In the genomic region with DNA sequence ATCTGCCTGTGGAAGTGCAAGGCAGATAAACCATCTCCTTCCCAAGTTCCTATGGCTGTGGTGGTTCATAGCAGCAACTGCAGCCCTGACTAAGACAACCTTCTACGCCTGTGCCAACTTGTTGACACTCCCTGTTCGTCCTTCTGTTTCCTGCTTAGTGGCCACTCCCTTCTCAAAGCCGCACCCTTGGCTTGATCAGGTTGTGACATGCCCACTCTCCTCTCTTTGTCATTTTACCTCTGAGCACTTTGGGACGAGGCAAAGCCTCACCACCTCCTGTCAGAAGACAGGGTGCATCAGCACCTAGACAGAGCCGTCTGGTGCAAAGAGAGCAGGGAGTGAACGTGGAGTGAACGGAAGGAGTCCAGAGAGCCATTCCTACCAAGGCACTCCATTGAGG, we compare ENCODE assay signal across 17 mouse cellular contexts. TPM values are rescaled to one million over a fixed set of nuclear protein-coding genes. Genes with fewer than 3 reads are reported as not detected.
A peak's percentile ranks its signal among the peaks of the same experiment; 100 is the strongest.
DNase-seq lines count a peak whose midpoint lies in the region; ATAC-seq and TF ChIP-seq lines count a peak whose summit lies in the region.
"Had no signal": no experiment of that assay in that cellular context is flagged by ENCODE, and none has a peak within 500 bp of the region (broad histone marks: within the 10 kb centered on the region; RNA-seq: fewer than 3 reads in every experiment).

No protein-coding gene starts in this region.

- H3K4me2 ChIP-seq in limb, embryonic 14.5 days (replicated peaks; ENCODE audit: low read depth, low read length, severe bottlenecking): no peak overlapping the region
- H3K4me2 ChIP-seq in embryonic facial prominence, embryonic 15.5 days (replicated peaks): no peak overlapping the region
- no peak overlapping the region for H3K4me2 ChIP-seq in liver, embryonic 16.5 days (ENCODE audit: low read depth, low read length)
- H3K4me2 ChIP-seq in heart, embryonic 12.5 days: no peak overlapping the region

- H3K4me3 ChIP-seq in limb, embryonic 14.5 days (replicated peaks; ENCODE audit: low read length): no peak overlapping the region
- no peak overlapping the region for H3K4me3 ChIP-seq in limb, embryonic 10.5 days
- no peak overlapping the region for H3K4me3 ChIP-seq in embryonic facial prominence, embryonic 15.5 days (replicated peaks)
- no peak overlapping the region for H3K4me3 ChIP-seq in liver, embryonic 16.5 days (ENCODE audit: low read depth, low read length)
- no peak overlapping the region for H3K4me3 ChIP-seq in heart, embryonic 12.5 days
- H3K4me3 ChIP-seq: heart, adult 2 months had no signal

- no peaks in the 10 kb centered on the region for H3K9me3 ChIP-seq in limb, embryonic 14.5 days (ENCODE audit: control insufficient read depth, low read length)
- H3K9me3 ChIP-seq in limb, embryonic 10.5 days (replicated peaks): no peaks in the 10 kb centered on the region
- no peaks in the 10 kb centered on the region for H3K9me3 ChIP-seq in embryonic facial prominence, embryonic 15.5 days (replicated peaks)
- H3K9me3 ChIP-seq in liver, embryonic 16.5 days (replicated peaks; ENCODE audit: control insufficient read depth, low read length): no peaks in the 10 kb centered on the region
- peaks cover 3% of the 10 kb centered on the region; the same call in 1 of the 2 replicates for H3K9me3 ChIP-seq in heart, embryonic 12.5 days (replicated peaks)

- H3K36me3 ChIP-seq in limb, embryonic 14.5 days (ENCODE audit: control insufficient read depth, insufficient read depth, low read length): no peaks in the 10 kb centered on the region
- H3K36me3 ChIP-seq in limb, embryonic 10.5 days: no peaks in the 10 kb centered on the region
- H3K36me3 ChIP-seq in embryonic facial prominence, embryonic 15.5 days: no peaks in the 10 kb centered on the region
- H3K36me3 ChIP-seq in liver, embryonic 16.5 days (ENCODE audit: control insufficient read depth, insufficient read depth): no peaks in the 10 kb centered on the region
- H3K36me3 ChIP-seq in heart, embryonic 12.5 days: no peaks in the 10 kb centered on the region

- no peak for TF ChIP-seq POLR2A in limb, embryonic 14.5 days (IDR thresholded peaks at IDR 0.05; ENCODE audit: borderline replicate concordance, extremely low read depth, insufficient read depth, insufficient read length)

- no peaks in the 10 kb centered on the region for H3K27me3 ChIP-seq in limb, embryonic 14.5 days (ENCODE audit: control insufficient read depth, insufficient read depth, low read length)
- H3K27me3 ChIP-seq in limb, embryonic 10.5 days (ENCODE audit: low read depth, poor library complexity, severe bottlenecking): no peaks in the 10 kb centered on the region
- no peaks in the 10 kb centered on the region for H3K27me3 ChIP-seq in embryonic facial prominence, embryonic 15.5 days
- no peaks in the 10 kb centered on the region for H3K27me3 ChIP-seq in liver, embryonic 16.5 days (ENCODE audit: control insufficient read depth, insufficient read depth, low read depth, low read length)
- no peaks in the 10 kb centered on the region for H3K27me3 ChIP-seq in heart, embryonic 12.5 days (replicated peaks)
- H3K27me3 ChIP-seq: Patski had no signal

- no peak overlapping the region for H3K9ac ChIP-seq in limb, embryonic 14.5 days (ENCODE audit: low read depth, low read length, severe bottlenecking)
- no peak overlapping the region for H3K9ac ChIP-seq in embryonic facial prominence, embryonic 15.5 days
- no peak overlapping the region for H3K9ac ChIP-seq in liver, embryonic 16.5 days (ENCODE audit: low read depth, low read length)
- no peak overlapping the region for H3K9ac ChIP-seq in heart, embryonic 12.5 days

- no peak overlapping the region for H3K27ac ChIP-seq in limb, embryonic 14.5 days (replicated peaks; ENCODE audit: low read depth, low read length)
- H3K27ac ChIP-seq in limb, embryonic 10.5 days: no peak overlapping the region
- no peak overlapping the region for H3K27ac ChIP-seq in embryonic facial prominence, embryonic 15.5 days (replicated peaks)
- H3K27ac ChIP-seq in liver, embryonic 16.5 days (ENCODE audit: low read length): no peak overlapping the region
- H3K27ac ChIP-seq in heart, embryonic 12.5 days (ENCODE audit: poor library complexity, severe bottlenecking): no peak overlapping the region
- H3K27ac ChIP-seq: heart, adult 2 months; macrophage had no signal

- 59% methylated on average over 7 of the region's 7 CpGs for WGBS in limb, embryonic 14.5 days
- 72% methylated on average over 7 of the region's 7 CpGs for WGBS in limb, embryonic 10.5 days
- WGBS in embryonic facial prominence, embryonic 15.5 days: 55% methylated on average over 7 of the region's 7 CpGs
- WGBS in liver, embryonic 16.5 days (ENCODE audit: insufficient replicate concordance): 35% methylated on average over 7 of the region's 7 CpGs
- 56% methylated on average over 7 of the region's 7 CpGs for WGBS in heart, embryonic 12.5 days

- DNase-seq in limb, embryonic 14.5 days (ENCODE audit: low spot score): peak; percentile 47
- no peak for DNase-seq in limb, embryonic 10.5 days (ENCODE audit: low spot score)
- no peak for DNase-seq in layer of hippocampus, adult 18-20 months (ENCODE audit: low spot score in 2 of 2)
- DNase-seq in natural killer cell, adult 2 months (ENCODE audit: low spot score in 2 of 2): no peak
- DNase-seq: cerebellum, adult 8-10 months; heart, adult 2 months; heart, postnatal 10 days; kidney, postnatal 10 days; left cerebral cortex, postnatal 4 days; right cerebral cortex, adult 18-20 months had no signal

- ATAC-seq in limb, embryonic 14.5 days (ENCODE audit: low FRiP score, low read depth): no peak
- ATAC-seq in embryonic facial prominence, embryonic 15.5 days (ENCODE audit: insufficient number of reproducible peaks, low FRiP score, low TSS enrichment, low read depth): peak; percentile 47; the same call in 1 of the 2 replicates
- ATAC-seq in liver, embryonic 16.5 days (ENCODE audit: low read depth): peak; percentile 41; the same call in 1 of the 2 replicates
- peak; percentile 67 for ATAC-seq in megakaryocyte-erythroid progenitor cell, adult 5-6 weeks (replicated peaks; ENCODE audit: low FRiP score, low TSS enrichment, poor library complexity, severe bottlenecking)
- no peak for ATAC-seq in heart, embryonic 12.5 days (ENCODE audit: insufficient number of reproducible peaks, low FRiP score)
- ATAC-seq: hindbrain, embryonic 16.5 days; Patski had no signal

- no peaks in the 10 kb centered on the region for H3K4me1 ChIP-seq in limb, embryonic 14.5 days (ENCODE audit: control insufficient read depth, insufficient read depth, low read length)
- no peaks in the 10 kb centered on the region for H3K4me1 ChIP-seq in limb, embryonic 10.5 days
- H3K4me1 ChIP-seq in embryonic facial prominence, embryonic 15.5 days: no peaks in the 10 kb centered on the region
- no peaks in the 10 kb centered on the region; the same call in none of the 2 replicates for H3K4me1 ChIP-seq in liver, embryonic 16.5 days (ENCODE audit: control insufficient read depth, low read depth, low read length)
- no peaks in the 10 kb centered on the region for H3K4me1 ChIP-seq in heart, embryonic 12.5 days (replicated peaks)

RNA-seq across cellular contexts. Expression of a gene that starts 14.9 kb away (rescaled TPM):
- 11.5 and 13.2 TPM in 2 replicates for polyA plus RNA-seq in limb, embryonic 14.5 days (2012; rRNA removed)
- 5.8 and 7.5 TPM in 2 replicates for polyA plus RNA-seq in limb, embryonic 14.5 days (2014; fragmentation: Nextera tagmentation; extraction: Ambion mirVana)
- 2.8 and 3.5 TPM in 2 replicates for polyA plus RNA-seq in limb, embryonic 10.5 days (2016; fragmentation: Nextera tagmentation; extraction: Ambion mirVana)
- 6.5 and 7.2 TPM in 2 replicates for polyA plus RNA-seq in embryonic facial prominence, embryonic 15.5 days (2015; fragmentation: Nextera tagmentation; extraction: Ambion mirVana)
- polyA plus RNA-seq in liver, embryonic 16.5 days (2015; fragmentation: Nextera tagmentation; extraction: Ambion mirVana): 2.4 and 3.1 TPM in 2 replicates
- 1.7 and 2.1 TPM in 2 replicates for total RNA-seq in megakaryocyte-erythroid progenitor cell, adult 5-6 weeks (2014; fragmentation: Nextera tagmentation)
- 0.42 and 1.2 TPM in 2 replicates for total RNA-seq in megakaryocyte-erythroid progenitor cell, adult 5-6 weeks (2017)
- total RNA-seq in layer of hippocampus, adult 18-20 months (2021): 1 to 10 TPM; 9.0 to 9.2 TPM
- polyA plus RNA-seq in heart, embryonic 12.5 days (2016; fragmentation: Nextera tagmentation; extraction: Ambion mirVana): 7.7 and 8.2 TPM in 2 replicates

Comparison
In these comparisons a context has a peak if more than half of its experiments do, and no peak if none do; other contexts are left out.
1. ATAC-seq: peak in embryonic facial prominence, embryonic 15.5 days (single experiment), liver, embryonic 16.5 days (single experiment) and megakaryocyte-erythroid progenitor cell, adult 5-6 weeks (single experiment); none in limb, embryonic 14.5 days (single experiment) and heart, embryonic 12.5 days (single experiment).